Mouse (Mus musculus) urinary bladder, postnatal 14 days (tissue): Measurements from ENCODE around the gene Iqcd.
A peak's percentile ranks its signal among the peaks of the same experiment; 100 is the strongest.

Experiments used
- DNase-seq: peaks from one replicate; pipeline ENCODE4 v3.0.0; 2021; ENCODE audit warnings: low spot score

Iqcd gene

GRCm38 (mm10) chr5:120603515-120603914 is 14.7 kb downstream of the Iqcd start:
- no peak for DNase-seq

GRCm38 (mm10) chr5:120604839-120605238 is 16.0 kb downstream of the Iqcd start:
- DNase-seq = peak; percentile 90

DNA sequence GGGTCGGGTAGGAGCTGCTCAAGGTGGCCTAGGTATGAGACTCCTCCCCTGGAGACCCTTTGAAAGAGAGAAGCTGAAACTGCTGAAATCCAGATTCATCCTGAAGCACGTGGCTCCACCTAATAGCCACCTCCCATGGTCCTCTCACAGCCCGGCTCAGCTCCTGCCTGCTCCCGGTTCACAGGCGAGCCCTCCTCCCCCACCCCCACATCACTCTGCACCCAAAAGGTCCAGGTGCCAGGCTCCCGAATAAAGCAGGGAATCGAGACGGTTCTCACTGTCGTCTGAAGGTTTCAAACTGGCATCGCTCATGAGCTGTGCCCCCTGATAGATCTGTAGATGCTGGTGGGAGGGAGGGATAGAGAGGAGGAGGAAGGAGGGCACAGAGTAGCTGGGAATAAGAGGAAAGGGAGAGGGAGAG is 16.4 kb downstream of the Iqcd start:
- no peak for DNase-seq

- DNase-seq = peak; percentile 92
These were observed 16.9 kb downstream of the Iqcd start for GRCm38 (mm10) chr5:120605688-120606087.

- DNase-seq = no peak
These were observed 17.9 kb downstream of the Iqcd start for GRCm38 (mm10) chr5:120606590-120607200.

DNA sequence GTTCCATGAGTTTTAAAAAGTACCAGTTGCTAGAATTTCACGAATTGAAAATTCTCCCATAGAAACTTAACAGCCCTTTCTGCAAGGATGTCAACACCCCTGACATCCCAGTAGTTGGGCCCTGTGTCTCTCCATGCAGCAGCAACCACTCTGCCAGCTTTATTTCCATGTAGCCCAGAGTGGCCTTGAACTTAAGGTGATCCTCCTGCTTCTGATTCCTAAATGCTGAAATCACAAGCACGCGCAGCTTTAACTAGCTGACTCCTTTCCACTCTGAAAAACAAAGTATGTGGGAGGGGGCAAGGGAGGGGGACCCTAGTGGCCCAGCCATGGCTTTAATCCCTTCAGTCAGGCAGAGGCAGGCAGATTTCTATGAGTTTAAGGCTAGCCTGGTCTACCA is 18.5 kb downstream of the Iqcd start:
- DNase-seq = no peak

DNA sequence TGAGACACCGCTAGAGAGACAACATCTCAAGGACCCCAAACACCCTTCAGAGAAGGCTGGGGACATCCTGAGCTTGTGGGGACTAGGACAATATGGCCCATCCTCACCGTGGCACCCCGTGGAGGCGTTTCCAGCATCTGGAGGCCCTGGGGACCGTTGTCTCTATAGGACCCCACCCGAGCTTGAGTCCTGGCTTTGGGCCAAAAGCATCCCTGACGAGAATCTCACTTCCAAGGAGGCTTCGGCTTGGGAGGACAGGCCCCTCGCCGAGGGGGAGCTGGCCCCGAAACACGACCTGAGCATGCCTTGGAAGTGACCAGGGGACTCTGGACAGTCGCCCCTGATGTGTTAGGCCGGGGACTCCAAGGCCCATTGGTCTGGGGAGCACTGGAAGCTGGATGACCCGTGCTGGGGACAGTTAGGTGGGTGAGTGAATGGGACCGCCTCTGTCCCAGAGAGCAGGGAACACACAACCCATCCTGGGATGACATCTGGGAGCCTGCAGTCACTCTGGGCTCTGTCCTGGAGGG is 20.5 kb downstream of the Iqcd start:
- DNase-seq = no peak

GRCm38 (mm10) chr5:120610906-120611305 is 22.1 kb downstream of the Iqcd start:
- no peak for DNase-seq

DNA sequence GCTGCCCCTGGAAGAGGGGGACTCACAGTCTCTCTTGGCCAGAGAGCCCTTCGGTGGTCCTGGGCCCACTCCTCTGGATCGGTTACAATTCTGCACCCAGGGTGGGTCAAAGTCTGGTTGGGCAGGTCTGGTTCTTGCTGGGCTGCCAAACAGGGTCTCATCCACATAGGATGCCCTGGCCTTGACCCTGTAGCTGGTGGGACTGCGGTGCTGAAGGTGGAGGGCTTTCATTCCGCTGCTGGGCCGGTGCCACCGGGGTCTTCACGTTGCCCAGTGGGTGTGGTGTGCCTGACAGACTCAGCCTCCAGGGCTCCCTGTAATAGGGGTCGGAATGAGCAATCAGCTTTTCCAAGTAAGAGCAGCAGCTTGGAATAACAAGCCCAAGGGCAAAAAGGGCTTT is 22.6 kb downstream of the Iqcd start:
- DNase-seq = no peak

DNA sequence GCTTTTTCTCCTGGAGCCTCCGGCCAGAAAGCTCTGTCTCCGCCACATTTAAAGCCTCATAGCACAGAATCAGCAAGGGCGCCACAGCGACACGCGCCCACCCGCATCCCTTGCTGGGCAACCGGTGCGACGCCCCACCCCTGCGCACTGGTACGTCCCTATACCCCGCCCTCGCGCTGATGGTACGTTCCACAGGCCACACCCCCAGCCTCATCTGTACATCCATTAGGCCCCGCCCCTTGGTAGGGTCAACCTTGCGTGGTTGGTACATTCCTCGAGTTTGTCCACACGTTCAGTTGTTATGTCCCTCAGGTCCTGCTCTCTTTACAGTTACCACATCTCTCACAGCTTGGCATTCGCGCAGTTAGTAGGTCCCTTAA is 23.6 kb downstream of the Iqcd start, which contains the start of the genes Rita1 and Ddx54:
Gene Rita1, minus strand, starts transcription at position 148 of the 380 bp plus-strand sequence.
Gene Ddx54, plus strand, starts transcription at position 298 of the 380 bp plus-strand sequence.
- DNase-seq = peak; percentile 97

DNA sequence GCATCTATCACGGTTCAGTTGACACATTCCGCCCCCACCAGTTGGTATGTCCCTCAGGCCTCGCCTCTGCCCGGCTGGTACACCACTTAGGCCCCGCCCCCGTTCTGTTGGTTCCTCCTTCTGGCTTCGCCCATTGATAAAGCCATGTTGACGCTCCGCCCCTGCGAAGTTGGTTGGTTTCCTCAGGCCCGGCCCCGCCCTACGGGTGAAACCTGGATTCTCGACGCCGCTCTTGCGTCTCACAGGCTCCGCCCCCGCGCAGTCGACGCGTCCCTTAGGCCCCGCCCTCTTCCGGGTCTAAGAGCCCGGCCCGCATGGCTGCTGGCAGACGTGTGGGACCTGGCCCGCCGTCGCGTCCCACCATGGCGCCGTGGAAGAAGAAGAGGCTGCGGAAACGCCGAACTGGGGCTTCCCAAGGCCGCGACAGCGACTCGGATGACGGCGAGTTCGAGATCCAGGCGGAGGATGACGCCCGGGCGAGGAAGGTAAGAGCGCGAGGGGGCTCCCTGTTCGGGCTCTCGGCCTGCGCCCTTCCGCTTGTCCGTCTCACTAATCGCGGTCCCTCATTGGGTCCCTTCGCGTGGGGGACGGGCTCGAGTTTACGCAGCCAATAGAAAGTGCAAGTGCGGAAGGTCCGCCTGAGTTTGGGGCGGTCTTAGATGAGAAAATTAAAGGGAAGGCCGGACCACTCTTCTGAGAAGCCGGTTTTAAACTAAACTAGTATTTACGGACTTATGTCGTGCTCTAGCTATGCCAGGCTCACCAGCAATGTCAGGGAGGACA is 24.2 kb downstream of the Iqcd start:
- peak; percentile 100 for DNase-seq

GRCm38 (mm10) chr5:120615903-120616302 is 27.1 kb downstream of the Iqcd start:
- DNase-seq = no peak

DNA sequence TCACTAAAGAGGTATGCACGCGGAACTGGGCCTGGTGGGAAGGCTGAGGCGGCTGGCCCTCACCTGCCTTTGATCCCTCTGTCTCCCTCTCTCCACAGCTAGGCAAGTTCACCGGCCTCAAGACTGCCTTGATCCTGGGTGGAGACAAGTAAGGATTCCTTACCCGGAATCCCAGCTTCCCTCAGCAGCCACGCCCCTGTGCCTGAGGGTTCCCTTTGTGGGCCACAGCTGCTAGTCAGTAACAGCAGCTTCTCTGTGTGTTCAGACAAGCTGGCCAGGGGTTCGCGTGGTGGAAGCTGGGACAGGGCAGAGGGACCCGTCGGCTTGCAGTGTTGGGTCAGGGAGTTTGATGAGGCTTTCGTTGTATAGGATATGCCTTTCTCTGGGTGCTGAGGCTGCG is 30.0 kb downstream of the Iqcd start:
- no peak for DNase-seq

DNA sequence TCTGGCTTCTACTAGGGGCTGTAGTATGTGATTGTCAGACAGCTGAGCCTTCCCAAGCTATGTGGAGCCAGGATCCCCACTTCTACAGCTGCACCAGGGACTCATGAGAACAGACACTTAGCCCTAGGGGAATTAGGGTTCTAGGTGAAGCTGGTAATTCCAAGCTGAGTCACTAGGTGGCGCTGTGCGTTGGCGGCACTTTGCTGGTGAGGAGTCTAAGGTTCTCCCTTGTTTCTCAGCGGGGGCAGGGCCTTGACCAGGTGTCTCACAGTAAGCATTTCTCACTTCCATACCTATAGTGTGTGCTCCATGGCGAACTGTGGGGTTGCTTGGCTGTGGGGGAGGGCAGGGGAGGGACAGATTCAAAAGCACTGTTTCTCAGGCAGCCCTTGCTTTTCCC is 30.4 kb downstream of the Iqcd start:
- peak; percentile 51 for DNase-seq

GRCm38 (mm10) chr5:120620375-120621077 is 31.7 kb downstream of the Iqcd start:
- DNase-seq = peak; percentile 80

GRCm38 (mm10) chr5:120621078-120621765 is 32.4 kb downstream of the Iqcd start:
- DNase-seq = no peak

GRCm38 (mm10) chr5:120621846-120622197 is 33.0 kb downstream of the Iqcd start:
- no peak for DNase-seq

DNA sequence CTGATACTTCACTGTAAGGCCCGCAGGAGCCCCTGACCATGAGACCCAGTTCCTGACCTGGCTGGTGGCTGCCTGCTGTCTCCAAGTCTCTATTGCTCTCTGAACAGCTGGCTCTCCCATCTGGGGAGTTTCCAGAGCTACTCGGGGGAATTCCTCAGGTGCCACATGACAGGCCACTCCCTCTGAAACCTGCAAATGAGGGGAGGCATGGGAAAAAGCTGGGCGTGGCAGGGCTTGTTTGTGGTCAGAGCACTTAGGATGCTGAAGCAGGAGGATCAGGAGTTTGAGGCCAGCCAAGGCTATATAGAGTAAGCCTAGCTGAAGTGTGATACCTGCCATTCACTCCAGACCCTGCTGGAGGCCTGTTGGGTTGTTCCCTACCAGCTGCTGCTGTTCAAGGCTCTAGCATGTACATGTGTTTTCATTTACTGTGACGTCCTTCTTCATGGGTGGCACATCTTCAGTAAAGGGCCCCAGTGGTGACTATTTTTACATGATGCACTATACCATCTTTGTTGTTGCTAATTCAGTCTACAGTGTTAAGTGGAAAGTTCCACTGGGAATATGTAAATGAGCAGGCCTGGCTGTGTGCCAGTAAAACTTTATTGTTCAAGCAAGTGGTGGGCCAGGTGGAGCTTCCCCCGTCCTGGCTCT is 33.5 kb downstream of the Iqcd start:
- DNase-seq = no peak

GRCm38 (mm10) chr5:120624427-120624826 is 35.6 kb downstream of the Iqcd start:
- DNase-seq = no peak

DNA sequence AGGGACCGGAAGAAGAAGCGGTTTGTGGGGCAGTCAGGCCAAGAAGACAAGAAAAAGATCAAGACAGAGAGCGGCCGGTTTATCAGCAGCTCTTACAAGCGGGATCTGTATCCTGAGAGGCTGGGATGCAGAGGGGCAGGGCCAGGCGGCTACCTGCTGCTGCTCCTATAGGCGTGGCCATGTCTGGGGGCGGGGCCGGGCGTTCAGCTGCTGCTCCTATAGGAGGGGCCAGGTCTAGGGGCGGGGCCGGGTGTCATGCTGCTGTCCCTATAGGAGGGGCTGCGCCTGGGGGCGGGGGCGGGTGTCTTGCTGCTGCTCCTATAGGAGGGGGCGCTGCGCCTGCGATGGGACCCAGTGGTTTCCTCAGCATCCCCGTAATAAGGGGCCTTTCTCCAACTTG is 37.6 kb downstream of the Iqcd start:
- no peak for DNase-seq

DNA sequence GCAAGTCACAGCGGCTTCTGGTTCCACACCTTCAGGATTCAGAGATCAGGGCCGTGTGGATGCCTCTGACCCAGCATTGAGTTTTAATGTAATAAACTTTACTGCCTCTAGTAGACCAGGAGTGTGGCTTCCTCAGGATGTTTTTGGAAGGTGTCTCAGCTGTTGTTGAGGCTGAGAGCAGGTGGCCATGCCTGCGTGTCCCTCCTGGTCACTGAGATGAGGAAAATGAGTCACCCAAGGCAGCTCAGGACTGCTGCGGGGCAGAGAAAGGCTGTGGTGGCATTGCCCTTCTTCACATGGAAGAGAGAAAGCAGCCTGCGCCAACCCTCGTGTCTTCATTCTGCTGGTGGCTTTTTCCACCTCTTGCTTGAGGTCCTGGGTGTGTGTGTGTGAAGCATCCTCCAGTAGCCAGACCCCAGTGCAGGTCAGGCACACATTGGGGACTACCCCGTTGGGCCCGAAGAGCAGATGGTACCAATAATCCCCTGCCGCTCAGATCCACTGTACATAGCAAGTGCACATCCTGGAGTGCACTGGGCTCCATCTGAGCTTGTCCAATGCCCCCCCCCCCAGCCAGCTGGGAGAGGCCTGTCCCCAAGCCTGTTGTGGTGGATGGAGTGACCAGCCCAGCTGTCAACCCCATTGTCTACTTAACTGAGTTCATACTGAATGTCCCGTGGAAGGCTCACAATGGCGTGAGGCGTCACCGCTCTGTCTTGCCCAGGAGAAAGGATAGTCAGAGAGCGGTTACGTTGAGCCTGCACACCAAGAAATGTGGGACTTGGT is 38.9 kb downstream of the Iqcd start:
- no peak for DNase-seq
